Mouse (Mus musculus) ES-Bruce4 (cell line): ENCODE measurements at regions not wholly inside any gene's neighbourhood (a gene's known extent, or its start where the extent isn't known, plus 50 kb on each side); places are given as distances from the start of the nearest gene placed in this dataset.

Experiments
- CTCF ChIP-seq: IDR thresholded peaks from one replicate; pipeline ENCODE4 v1.8.1; 2011; ENCODE audit warnings: low read depth, low read length
- EP300 ChIP-seq: IDR thresholded peaks from 2 replicates; pipeline ENCODE4 v1.6.1; 2011; ENCODE audit warnings: low read depth, low read length; ENCODE audit not compliant: insufficient read depth
- POLR2A ChIP-seq: IDR thresholded peaks from one replicate; pipeline ENCODE4 v1.8.1; 2011; ENCODE audit warnings: low read length; ENCODE audit not compliant: insufficient read depth

- TF ChIP-seq CTCF (no peak), EP300 (no peak), POLR2A (no peak)
These were observed 49.9 kb upstream of the Cstad start for GRCm38 (mm10) chr2:30544782-30545435.
